Mouse (Mus musculus): ENCODE results near the gene Kazn. TPM values are rescaled to one million over a fixed set of nuclear protein-coding genes. Genes with fewer than 3 reads are reported as not detected.

Kazn gene
- polyA plus RNA-seq, 1 experiment = 17.0 TPM

DNA sequence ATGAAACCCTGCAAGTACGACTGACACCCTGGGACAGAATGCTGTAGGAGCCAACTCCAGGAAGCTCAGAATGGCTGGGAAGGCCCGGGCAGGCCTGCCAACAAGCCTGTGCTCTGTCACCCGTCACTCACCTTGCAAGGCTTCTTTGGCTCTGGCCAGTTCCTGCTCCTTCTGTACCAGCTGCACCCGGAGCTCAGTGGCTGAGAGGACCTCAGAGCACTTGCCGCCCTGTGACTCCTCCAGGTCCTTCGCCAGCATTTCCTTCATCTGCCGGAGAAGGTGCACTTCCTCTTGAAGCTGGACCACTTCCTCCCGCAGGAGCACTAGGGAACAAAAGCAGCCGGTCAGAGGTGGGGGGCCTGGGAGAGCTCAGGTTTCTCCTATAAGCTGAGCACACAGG is 29.3 kb downstream of the Kazn start:
- Histone ChIP-seq H3K4me1 (replicated peaks; ENCODE audit: control insufficient read depth, insufficient read depth, low read length) (no peaks in the 10 kb centered on the region; the same call in 1 of the 2 replicates), H3K36me3 (ENCODE audit: control insufficient read depth, insufficient read depth, low read length) (no peaks in the 10 kb centered on the region), H3K27me3 (ENCODE audit: control insufficient read depth, insufficient read depth, low read length) (no peaks in the 10 kb centered on the region), H3K4me3 (ENCODE audit: control insufficient read depth, insufficient read depth, low read length) (no peak overlapping the region), H3K27ac (ENCODE audit: control insufficient read depth, insufficient read depth, low read length) (no peak overlapping the region)
- DNase-seq = no peak
- WGBS = 4% methylated on average over 9 of the region's 9 CpGs
- TF ChIP-seq CTCF (IDR thresholded peaks at IDR 0.05; ENCODE audit: borderline replicate concordance, control insufficient read depth, extremely low read depth, insufficient read depth, low read length, poor library complexity) (no peak), POLR2A (IDR thresholded peaks at IDR 0.05; ENCODE audit: control insufficient read depth, extremely low read depth, insufficient read depth, low read length, poor library complexity) (no peak)

DNA sequence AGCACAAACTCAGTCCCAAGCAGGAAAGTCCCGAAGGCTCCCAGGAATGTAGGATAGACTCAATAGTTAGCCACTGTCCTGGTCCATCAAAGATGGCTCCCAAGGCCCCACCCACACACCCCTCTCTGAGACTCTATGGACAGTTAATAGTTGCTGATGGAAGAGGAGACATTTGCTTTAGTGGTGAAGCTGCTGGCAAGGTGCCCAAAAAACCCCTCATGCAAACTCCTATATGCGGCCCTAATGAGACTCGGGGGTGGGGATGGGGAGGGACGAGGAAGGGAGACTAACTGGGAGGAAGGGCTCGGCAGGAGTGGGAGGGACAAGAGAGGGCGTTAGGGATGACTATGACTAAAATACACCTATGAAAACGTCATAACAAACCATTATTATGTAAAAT is 29.7 kb downstream of the Kazn start:
- 54% methylated on average over 7 of the region's 7 CpGs for WGBS
- TF ChIP-seq POLR2A (IDR thresholded peaks at IDR 0.05; ENCODE audit: control insufficient read depth, extremely low read depth, insufficient read depth, low read length, poor library complexity) (no peak), CTCF (IDR thresholded peaks at IDR 0.05; ENCODE audit: borderline replicate concordance, control insufficient read depth, extremely low read depth, insufficient read depth, low read length, poor library complexity) (no peak)
- Histone ChIP-seq H3K27me3 (ENCODE audit: control insufficient read depth, insufficient read depth, low read length) (no peaks in the 10 kb centered on the region), H3K4me1 (replicated peaks; ENCODE audit: control insufficient read depth, insufficient read depth, low read length) (no peaks in the 10 kb centered on the region; the same call in 1 of the 2 replicates), H3K36me3 (ENCODE audit: control insufficient read depth, insufficient read depth, low read length) (no peaks in the 10 kb centered on the region), H3K27ac (ENCODE audit: control insufficient read depth, insufficient read depth, low read length) (no peak overlapping the region), H3K4me3 (ENCODE audit: control insufficient read depth, insufficient read depth, low read length) (no peak overlapping the region)
- no peak for DNase-seq

DNA sequence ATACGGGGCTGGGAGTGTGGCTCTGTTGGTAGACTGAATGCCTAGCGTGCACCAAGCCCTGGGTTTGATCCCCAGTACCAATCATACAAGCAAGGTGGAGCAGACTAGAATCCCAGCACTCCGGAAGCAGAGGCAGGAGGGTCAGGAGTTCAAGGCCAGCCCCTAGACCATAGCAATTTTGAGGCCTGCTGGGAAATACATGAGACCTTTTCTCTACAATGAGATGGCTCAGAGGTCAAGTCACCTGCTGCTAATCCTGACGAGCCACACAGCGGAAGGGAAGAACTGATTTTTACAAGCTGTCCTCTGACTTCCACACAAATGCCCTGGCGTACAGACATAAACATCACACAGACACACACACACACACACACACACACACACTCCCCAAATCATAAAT is 33.5 kb downstream of the Kazn start:
- Histone ChIP-seq H3K27me3 (ENCODE audit: control insufficient read depth, insufficient read depth, low read length) (no peaks in the 10 kb centered on the region), H3K4me1 (replicated peaks; ENCODE audit: control insufficient read depth, insufficient read depth, low read length) (no peaks in the 10 kb centered on the region; the same call in 1 of the 2 replicates), H3K4me3 (ENCODE audit: control insufficient read depth, insufficient read depth, low read length) (no peak overlapping the region), H3K36me3 (ENCODE audit: control insufficient read depth, insufficient read depth, low read length) (no peaks in the 10 kb centered on the region), H3K27ac (ENCODE audit: control insufficient read depth, insufficient read depth, low read length) (no peak overlapping the region)
- 91% methylated on average over 6 of the region's 6 CpGs for WGBS
- no peak for DNase-seq
- TF ChIP-seq POLR2A (IDR thresholded peaks at IDR 0.05; ENCODE audit: control insufficient read depth, extremely low read depth, insufficient read depth, low read length, poor library complexity) (no peak), CTCF (IDR thresholded peaks at IDR 0.05; ENCODE audit: borderline replicate concordance, control insufficient read depth, extremely low read depth, insufficient read depth, low read length, poor library complexity) (no peak)

DNA sequence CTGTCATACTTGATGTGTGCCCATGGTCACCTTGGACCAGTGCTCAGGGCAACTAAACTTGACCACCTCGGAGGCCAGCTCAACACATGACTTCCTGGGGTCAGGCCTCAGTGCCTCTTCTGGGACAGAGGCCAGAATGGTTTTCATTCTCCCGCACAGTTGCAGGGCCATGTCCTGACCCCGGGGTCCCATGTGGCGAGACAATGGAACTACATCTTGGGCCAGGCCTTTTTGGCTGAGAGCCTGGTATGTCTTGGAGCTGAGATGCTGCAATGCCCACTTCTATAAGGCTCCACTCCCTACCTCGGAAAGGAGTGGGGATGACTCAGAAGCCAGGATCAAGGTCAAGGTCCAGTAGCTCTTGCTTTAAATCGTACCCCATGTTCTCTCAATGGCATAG is 42.6 kb downstream of the Kazn start:
- Histone ChIP-seq H3K4me1 (replicated peaks; ENCODE audit: control insufficient read depth, insufficient read depth, low read length) (no peaks in the 10 kb centered on the region), H3K27me3 (ENCODE audit: control insufficient read depth, insufficient read depth, low read length) (no peaks in the 10 kb centered on the region), H3K27ac (ENCODE audit: control insufficient read depth, insufficient read depth, low read length) (no peak overlapping the region), H3K36me3 (ENCODE audit: control insufficient read depth, insufficient read depth, low read length) (no peaks in the 10 kb centered on the region), H3K4me3 (ENCODE audit: control insufficient read depth, insufficient read depth, low read length) (no peak overlapping the region)
- DNase-seq = no peak
- WGBS = 83% methylated on average over 6 of the region's 6 CpGs
- TF ChIP-seq POLR2A (IDR thresholded peaks at IDR 0.05; ENCODE audit: control insufficient read depth, extremely low read depth, insufficient read depth, low read length, poor library complexity) (no peak), CTCF (IDR thresholded peaks at IDR 0.05; ENCODE audit: borderline replicate concordance, control insufficient read depth, extremely low read depth, insufficient read depth, low read length, poor library complexity) (no peak)

DNA sequence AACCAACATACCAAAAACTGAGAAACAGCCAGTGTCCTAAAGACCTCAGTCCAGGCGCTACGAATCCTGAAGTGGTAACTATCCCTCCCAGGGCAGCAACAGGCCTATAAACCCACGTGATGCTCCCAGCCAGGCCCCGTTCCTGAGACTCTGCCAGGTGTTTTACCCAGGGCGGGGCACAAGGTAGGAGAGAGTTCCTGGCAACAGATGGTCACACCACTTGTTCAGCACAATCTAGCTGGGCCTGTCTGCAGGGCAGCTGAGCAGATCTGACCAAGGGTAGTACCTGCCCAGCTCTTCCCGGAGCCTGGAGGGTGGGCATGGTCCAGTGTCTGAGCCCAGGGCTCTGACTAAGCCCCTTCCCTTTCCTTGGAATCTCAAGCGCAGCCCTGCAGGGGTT is 45.4 kb downstream of the Kazn start:
- Histone ChIP-seq H3K27me3 (ENCODE audit: control insufficient read depth, insufficient read depth, low read length) (no peaks in the 10 kb centered on the region), H3K4me3 (ENCODE audit: control insufficient read depth, insufficient read depth, low read length) (no peak overlapping the region), H3K4me1 (replicated peaks; ENCODE audit: control insufficient read depth, insufficient read depth, low read length) (no peaks in the 10 kb centered on the region), H3K27ac (ENCODE audit: control insufficient read depth, insufficient read depth, low read length) (no peak overlapping the region), H3K36me3 (ENCODE audit: control insufficient read depth, insufficient read depth, low read length) (no peaks in the 10 kb centered on the region)
- no peak for TF ChIP-seq CTCF (IDR thresholded peaks at IDR 0.05; ENCODE audit: borderline replicate concordance, control insufficient read depth, extremely low read depth, insufficient read depth, low read length, poor library complexity)
- no peak for TF ChIP-seq POLR2A (IDR thresholded peaks at IDR 0.05; ENCODE audit: control insufficient read depth, extremely low read depth, insufficient read depth, low read length, poor library complexity)
- WGBS = 89% methylated on average over 7 of the region's 7 CpGs
- DNase-seq = no peak

DNA sequence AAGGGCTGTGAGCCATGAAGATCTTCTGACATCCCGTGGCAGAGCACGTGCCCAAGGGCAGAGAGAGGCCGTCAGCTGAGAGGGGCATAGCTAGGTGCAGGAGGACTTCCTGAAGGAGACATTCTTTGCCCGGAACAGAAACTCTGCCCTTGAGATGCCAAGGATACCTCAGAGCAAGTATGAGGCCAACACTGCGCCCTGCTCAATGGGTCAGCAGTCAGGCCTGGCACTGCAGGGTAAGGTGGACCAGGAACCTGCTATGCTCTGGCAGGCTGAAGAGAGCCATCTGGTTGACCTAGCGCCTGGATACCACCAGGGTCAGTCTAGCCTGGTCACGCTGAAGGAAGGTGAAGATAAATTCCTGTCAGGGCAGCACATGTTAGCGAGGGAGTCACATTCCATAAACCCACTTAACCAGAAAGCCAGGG is 46.0 kb downstream of the Kazn start:
- no peaks in the 10 kb centered on the region for H3K36me3 ChIP-seq (ENCODE audit: control insufficient read depth, insufficient read depth, low read length)
- H3K27ac ChIP-seq (ENCODE audit: control insufficient read depth, insufficient read depth, low read length) = no peak overlapping the region
- no peak overlapping the region for H3K4me3 ChIP-seq (ENCODE audit: control insufficient read depth, insufficient read depth, low read length)
- no peaks in the 10 kb centered on the region for H3K4me1 ChIP-seq (replicated peaks; ENCODE audit: control insufficient read depth, insufficient read depth, low read length)
- WGBS = 97% methylated on average over 8 of the region's 8 CpGs
- DNase-seq = no peak
- TF ChIP-seq CTCF (IDR thresholded peaks at IDR 0.05; ENCODE audit: borderline replicate concordance, control insufficient read depth, extremely low read depth, insufficient read depth, low read length, poor library complexity) (no peak), POLR2A (IDR thresholded peaks at IDR 0.05; ENCODE audit: control insufficient read depth, extremely low read depth, insufficient read depth, low read length, poor library complexity) (no peak)
- H3K27me3 ChIP-seq (ENCODE audit: control insufficient read depth, insufficient read depth, low read length) = no peaks in the 10 kb centered on the region

DNA sequence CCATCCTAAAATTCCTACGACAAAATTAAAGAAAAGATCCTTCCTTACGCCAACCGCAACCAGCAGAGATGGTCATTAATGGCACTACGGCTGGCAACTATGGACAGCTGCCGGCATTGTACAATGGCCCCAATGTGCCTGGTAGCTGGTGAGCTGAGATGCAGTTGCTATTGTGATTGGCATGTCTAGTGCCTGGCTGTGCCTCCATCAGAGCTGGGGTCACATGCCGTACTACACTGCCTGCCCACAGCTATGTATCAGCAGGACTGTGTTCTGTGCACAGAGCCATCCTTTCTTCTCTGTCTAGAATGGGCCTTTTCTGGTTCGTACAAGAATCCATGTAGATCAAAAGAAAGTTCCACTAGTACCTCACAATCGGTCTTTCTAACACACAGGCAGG is 49.2 kb downstream of the Kazn start:
- no peak for DNase-seq
- TF ChIP-seq CTCF (IDR thresholded peaks at IDR 0.05; ENCODE audit: borderline replicate concordance, control insufficient read depth, extremely low read depth, insufficient read depth, low read length, poor library complexity) = no peak
- TF ChIP-seq POLR2A (IDR thresholded peaks at IDR 0.05; ENCODE audit: control insufficient read depth, extremely low read depth, insufficient read depth, low read length, poor library complexity) = no peak
- H3K27ac ChIP-seq (ENCODE audit: control insufficient read depth, insufficient read depth, low read length) = no peak overlapping the region
- H3K4me3 ChIP-seq (ENCODE audit: control insufficient read depth, insufficient read depth, low read length) = no peak overlapping the region
- no peaks in the 10 kb centered on the region for H3K36me3 ChIP-seq (ENCODE audit: control insufficient read depth, insufficient read depth, low read length)
- no peaks in the 10 kb centered on the region for H3K4me1 ChIP-seq (replicated peaks; ENCODE audit: control insufficient read depth, insufficient read depth, low read length)
- no peaks in the 10 kb centered on the region for H3K27me3 ChIP-seq (ENCODE audit: control insufficient read depth, insufficient read depth, low read length)
- 96% methylated on average over 8 of the region's 8 CpGs for WGBS
